Mouse (Mus musculus) layer of hippocampus, postnatal 25 days (tissue): ENCODE data around the gene Haghl. TPM values are rescaled to one million over a fixed set of nuclear protein-coding genes. Genes with fewer than 3 reads are reported as not detected.
A peak's percentile ranks its signal among the peaks of the same experiment; 100 is the strongest.

Experiments used
- DNase-seq, 2 experiments: peaks; one replicate each; pipeline ENCODE4 v3.0.0; 2022; ENCODE audit warnings: mixed read lengths in 2 of 2, low spot score in 1 of 2; ENCODE audit errors: extremely low spot score in 1 of 2
- total RNA-seq, 2 experiments: library from RNA; stranded (reverse); gene quantifications; 2 replicates each; pipeline ENCODE4 v1.2.3; 2021

Haghl gene
- total RNA-seq = 100 to 1,000 TPM; 112 to 126 TPM

DNA sequence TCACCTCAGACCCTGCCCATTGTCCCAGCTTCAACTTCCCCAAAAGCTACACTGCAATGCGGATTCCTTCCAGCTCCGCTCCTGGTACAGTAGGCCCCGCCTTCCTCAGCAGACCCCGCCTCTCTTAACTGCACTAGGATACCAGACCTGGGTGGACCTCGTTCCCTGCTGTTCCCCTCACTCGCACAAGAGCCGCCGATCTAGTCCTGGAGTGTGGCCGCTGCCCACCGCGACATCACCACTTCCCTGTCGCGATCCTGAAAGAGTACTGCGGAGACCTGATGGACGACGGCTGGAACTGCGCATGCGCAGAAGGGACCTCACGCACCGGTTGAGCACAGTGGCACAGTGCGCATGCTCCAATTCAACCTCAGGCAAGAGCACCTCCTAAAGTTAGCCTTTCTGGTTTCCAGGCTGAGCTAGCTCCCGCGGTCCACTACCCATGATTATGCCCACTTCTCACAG, at the start of gene Haghl:
Gene Haghl, minus strand, starts transcription at position 393 of the 465 bp plus-strand sequence.
- peak; percentile 96 to 97 for DNase-seq

DNA sequence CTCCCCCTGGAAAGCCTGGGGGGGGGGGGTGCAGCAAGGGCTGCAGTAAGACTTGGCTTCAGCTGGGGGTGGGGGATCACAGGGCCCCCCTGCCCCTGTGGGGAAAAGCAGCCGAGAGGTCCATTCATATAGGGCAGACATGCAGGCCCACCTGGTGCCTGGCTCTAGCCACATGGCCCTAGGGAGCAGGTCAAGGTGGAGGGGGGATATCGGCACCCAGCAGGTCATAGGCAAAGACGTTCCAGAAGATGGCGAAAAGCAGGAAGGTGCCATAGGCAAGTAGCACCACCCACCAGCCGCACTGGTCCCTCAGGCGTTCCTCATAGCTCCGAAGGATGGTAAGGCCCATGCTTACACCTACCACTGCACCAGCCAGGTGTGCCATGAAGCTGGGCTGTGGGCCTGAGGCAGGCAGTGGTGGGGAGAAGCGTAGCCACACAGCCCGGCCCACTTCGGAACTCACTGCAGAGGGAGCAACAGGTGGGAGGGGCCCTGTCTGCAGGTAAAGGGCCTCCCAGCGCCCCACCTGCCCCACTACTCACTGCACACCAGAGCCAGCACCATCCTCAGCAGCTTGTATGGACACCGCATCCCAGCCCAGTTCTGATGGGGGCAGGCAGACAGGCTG, 49.2 kb upstream of the Haghl start:
- no peak for DNase-seq

DNA sequence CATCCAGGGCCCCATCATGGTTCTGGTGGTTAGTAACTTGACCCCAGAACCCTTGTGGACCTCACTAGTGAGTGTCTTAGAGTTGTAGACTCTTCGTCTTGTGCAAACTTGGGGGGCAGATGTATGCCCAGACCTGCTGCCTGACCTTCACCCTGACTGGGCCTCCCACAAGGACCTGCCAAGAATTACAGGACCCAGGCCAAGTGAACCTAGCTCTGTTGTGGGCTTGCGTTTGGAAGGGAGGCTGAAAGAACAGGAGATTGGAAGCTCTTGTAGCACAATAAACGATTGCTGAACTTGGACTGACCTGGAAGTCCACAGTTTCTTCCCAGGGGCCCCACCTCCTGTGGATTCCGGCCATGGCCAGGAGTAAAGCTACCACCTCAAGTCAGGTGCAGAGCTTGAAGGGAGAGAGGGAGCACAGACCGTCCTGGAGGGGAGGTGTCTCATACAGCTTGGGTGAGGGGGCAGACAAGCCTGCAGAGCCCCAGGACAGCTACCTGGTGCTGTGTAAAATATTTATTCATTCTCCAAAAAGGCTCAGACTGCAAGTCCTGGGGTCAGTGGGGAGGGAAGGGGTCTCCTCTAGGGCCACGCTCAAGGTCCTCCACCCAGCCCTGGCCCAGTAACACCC, 48.6 kb upstream of the Haghl start:
- DNase-seq = no peak

DNA sequence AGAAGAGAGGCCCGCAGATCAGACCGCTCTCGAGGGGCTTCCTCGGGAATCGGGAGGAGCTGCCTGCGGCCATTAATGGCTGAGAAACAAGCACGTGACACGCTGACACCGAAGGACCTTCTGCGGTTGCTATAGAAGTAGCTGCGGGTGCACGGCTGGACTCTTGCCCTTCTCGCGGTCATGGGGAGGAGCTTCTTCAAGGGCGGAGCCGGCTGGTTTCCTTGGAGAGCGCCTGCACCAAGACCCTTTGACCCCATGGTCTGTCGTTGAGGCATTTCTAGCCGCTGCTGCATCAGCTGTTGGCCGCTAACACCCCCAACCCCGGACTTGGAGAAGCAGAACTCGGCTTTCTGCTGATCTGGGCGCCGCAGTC, 47.8 kb upstream of the Haghl start, which contains the start of gene Stub1:
Gene Stub1, minus strand, starts transcription at position 114 of the 373 bp plus-strand sequence.
- peak in 1 of 2 experiments; percentile 70 for DNase-seq

DNA sequence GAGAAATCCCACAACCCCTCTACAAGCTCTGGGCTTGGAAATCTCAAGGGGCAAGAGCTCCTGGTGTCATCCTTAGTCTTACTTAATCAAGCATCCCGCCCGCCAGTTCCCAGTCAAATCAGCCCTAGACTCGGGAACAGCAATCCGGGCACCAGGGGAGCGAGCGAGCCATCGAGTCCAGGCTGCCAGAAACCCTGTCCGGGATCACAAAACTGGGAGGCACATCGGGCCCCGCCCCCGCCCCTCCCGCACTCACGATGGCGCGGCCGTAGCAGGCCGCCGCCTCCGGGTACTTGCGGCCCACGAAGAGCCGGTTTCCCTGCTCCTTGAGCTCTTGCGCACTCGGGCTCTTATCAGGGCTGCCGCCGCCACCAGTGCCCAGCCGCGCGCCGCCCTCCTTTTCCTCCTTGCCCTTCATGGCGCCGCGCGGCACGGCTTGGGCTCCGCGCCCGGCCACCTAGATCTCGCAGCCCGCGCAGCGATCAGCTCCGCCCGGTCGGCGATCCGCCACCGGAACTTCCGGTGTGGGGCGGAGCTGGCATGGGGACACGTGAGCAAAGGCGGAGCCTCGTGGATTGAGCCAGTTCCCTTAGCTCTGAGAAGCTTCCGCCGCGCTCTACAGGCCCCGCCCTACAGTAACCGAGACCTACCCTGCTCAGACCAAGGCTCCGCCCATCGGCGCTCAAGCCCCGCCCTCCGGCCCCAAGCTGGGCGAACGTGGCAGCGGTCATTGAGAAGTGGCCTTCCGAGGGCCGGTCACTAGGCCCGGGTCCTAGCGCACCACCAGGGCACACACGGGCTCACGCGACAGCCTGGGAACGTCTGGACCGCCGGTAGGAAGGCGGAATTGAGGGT, 47.2 kb upstream of the Haghl start:
- DNase-seq = peak; percentile 93 to 95

DNA sequence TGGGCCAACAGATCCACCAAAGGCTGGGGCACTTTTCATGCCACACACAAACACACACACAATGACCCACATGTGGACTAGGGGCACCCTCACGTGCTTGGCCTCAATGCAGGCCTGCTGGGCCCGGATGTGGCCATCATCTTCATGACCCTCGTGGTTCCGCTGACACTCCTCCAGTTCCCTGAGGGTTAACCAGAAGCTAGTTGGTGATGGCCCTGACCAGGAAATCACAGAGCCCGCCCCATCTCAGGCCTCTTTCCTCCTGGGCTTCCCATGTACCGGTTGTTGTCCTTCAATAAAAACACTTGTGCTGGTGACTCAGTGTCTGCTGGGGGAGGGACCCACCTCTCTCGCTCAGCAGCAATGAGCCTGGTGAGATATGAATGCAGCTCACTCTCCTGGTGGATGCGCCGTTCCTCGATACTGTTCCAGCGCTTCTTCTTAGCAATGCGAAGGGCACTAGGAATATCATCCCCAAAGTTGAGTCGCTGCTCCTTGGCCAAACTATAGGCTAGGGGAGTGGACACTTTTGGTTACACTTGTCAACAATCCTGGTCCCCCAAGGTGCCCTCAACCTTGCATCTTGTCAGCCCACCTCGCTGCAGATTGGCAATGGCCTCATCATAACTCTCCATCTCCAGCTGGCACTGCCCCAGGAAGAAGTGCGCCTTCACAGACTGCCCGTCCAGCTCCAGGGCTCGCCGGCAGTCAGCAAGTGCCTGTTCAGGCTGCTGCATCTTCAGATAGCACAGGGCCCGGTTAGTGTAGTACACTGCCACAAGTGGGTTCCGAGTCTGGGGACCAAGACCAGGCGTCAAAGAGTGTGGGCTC, 46.2 kb upstream of the Haghl start:
- DNase-seq = no peak

DNA sequence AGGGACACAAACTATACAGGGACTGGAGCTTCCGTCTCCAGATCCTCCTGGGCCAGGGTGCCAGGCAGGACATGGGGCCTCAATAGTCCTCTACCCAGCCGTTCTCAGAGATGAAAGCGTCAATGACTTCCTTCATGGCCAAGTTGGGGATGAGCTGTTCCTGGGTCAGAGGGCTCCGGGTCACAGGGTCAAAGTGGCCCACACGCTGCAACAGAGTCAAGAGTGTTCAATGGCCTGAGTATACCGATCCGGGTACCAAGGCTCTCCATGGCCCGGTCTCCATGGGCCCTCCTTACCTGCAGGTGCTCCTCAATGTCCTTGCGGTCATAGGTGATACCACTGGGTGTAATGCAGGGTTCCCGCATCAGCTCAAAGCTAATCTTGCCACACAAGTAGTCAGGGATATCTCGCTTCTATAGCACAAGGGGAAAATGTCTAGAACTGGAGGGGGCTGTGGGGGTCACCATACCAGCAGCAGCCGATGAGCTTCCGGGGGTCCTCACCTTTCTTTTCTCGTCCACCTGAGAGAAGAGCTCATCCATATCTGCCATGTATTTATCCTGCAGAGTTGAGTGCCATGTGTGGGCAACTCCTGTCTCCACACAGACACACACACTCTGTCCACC, 45.4 kb upstream of the Haghl start:
- DNase-seq = no peak

DNA sequence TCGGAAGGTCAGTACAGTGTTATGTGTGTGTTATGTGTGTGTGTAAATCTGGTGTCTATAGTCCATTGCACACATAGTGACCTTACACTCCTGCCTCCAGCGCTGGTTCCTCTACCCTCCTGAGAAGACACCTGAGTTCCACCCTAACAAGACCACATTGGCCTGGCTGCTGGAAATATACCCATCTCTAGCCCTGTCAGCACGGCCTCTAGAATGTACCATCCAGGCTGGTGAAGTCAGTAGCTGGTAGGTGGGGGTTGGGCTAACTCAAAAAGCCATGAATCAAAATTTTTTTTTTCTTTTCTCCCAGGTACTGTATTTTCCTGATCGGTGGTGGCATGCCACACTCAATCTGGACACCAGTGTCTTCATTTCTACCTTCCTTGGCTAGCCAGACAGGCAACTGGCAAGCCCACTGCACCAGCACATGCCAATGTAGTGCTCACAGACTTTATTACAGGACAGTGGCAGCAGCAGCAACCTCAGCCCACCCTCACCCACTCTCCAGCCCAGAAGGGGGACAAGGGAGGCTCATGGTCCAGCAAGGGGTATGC, 44.8 kb upstream of the Haghl start:
- DNase-seq = no peak

DNA sequence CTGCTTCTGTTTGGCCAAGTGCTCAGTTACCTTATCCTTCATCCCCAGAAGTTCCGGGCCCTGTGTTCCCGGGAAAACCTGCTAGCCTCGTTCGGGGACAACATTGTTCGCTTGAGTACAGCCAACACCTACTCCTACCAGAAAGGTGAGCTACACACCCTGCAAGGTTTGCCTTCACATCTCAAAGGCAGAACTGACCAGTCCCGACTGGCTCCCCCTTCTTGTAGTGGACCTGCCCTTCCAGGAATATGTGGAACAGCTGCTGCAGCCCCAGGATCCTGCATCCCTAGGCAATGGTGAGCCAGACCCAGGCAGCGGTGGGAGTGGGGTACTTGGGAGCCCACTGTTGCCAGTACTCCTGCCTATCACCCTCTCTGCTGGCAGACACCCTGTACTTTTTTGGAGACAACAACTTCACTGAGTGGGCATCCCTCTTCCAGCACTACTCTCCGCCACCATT, 44.1 kb upstream of the Haghl start:
- no peak for DNase-seq

DNA sequence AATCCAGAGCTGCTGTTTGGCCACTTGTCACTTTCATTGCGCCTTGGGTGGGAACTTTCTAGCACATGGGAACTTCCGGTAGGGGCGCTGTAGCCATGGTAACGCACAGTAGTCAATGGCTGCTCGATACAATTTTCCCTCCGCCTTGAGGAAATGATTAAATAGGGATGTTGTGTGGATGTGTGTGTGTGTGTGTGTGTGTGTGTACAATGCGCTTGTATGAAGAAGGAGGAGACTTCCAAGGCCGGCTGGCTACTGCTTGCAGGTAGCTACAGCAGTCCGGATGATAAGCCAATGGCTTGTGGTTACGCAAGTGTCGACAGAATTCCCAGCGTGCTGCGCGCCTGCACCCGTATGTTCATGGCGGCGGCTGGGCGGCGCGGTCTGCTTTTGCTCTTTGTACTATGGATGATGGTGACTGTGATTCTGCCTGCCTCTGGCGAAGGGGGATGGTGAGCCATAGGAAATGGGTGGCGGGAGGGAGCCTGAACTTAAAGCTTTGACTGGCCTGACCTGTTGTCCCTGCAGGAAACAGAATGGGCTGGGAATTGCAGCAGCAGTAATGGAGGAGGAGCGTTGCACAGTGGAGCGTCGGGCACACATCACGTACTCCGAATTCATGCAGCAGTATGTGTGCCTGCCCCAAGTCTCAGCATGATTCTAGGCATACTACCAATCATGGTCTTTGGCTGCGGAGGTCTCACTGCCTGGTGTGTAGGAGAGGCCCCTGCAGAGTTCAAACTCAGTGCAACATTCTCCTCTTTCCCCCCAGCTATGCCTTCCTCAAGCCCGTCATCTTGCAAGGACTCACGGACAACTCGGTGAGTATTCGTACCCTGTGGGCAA, 43.5 kb upstream of the Haghl start, which contains the start of gene Jmjd8:
Gene Jmjd8, plus strand, starts transcription at position 156 of the 846 bp plus-strand sequence.
- peak; percentile 70 to 76 for DNase-seq

DNA sequence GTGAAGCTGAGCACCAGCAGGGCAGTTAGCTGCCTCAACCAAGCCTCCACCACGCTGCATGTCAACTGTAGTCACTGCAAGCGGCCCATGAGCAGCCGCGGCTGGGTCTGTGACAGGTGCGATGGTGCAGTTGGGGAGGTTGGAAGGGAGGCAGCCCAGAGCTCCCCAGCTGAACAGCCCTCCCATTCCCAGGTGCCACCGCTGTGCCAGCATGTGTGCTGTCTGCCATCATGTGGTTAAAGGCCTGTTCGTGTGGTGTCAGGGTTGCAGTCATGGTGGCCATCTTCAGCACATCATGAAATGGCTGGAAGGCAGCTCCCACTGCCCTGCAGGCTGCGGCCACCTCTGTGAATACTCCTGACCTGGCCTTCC, 42.7 kb upstream of the Haghl start:
- no peak for DNase-seq

DNA sequence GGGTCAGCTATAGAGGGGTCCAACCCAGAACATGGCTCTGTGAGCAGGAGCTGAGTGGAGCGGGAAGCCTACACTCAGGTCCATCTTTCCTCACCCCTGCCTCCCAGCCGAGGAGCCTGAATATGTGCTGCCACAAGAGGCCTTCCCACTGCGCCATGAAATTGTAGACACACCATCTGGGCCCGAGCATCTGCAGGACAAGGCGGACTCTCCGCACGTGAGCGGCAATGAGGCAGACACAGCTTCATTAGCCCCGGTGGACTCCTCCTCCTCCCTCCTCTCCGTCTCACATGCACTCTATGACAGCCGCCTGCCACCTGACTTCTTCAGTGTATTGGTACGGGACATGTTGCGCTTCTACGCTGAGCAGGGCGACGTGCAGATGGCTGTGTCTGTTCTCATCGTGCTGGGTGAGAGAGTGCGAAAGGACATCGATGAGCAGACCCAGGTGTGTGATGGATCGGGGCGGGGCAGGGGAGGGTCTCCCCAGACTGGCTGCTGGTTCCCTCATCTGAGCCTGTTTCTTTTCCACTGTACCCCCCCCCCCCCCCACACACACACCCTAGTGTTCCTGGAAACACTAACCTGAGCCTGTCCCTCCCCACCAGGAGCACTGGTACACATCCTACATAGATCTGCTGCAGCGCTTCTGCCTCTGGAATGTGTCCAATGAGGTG, 42.2 kb upstream of the Haghl start:
- no peak for DNase-seq

DNA sequence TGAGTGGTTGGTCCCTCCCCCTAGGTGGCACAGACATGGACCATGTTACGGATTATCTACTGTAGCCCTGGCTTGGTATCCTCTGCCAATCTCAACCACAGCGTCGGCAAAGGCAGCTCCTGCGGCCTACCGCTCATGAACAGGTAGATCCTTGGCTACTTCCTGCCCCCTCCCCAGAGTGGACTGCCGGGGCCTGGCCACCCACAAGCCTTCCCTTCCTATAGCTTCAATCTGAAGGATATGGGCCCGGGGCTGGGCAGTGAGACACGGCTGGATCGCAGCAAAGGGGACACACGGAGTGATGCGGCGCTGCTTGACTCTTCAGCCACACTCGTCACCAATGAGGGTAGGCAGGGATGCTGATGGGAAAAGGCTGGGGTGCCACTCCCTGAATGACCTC, 41.5 kb upstream of the Haghl start:
- no peak for DNase-seq

DNA sequence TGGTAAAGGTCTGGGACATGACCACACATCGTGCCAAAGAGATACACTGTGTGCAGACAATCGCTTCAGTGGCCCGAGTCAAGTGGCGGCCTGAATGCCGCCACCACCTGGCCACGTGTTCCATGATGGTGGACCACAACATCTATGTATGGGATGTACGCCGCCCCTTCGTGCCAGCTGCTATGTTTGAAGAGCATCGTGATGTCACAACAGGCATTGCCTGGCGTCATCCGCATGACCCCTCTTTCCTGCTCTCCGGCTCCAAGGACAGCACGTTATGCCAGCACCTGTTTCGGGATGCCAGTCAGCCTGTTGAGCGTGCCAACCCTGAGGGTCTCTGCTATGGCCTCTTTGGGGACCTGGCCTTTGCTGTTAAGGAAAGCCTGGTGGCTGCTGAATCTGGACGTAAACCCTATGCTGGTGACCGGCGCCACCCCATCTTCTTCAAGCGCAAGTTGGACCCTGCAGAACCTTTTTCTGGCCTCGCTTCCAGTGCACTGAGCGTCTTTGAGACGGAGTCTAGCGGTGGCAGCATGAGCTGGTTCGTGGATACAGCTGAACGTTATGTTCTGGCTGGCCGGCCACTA, 40.6 kb upstream of the Haghl start:
- DNase-seq = no peak

DNA sequence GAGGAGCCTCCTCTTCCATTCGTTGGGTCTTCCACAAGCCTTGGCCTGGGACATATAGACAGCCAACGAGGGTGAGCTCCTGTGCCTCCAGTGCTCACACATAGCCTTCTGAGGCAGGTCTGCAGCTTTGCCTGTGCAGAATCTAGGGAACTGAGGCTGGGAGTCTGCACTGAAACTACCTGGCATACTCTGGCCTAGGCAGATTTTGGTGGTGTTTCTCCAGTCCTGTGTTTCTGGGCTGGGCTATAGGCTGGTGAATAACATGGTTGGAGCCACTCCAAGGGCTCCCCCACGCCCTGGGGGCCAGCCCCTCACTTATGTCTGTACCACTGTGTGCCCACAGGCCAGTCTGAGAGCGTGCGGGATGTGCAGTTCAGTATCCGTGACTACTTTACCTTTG, 39.8 kb upstream of the Haghl start:
- DNase-seq = no peak

DNA sequence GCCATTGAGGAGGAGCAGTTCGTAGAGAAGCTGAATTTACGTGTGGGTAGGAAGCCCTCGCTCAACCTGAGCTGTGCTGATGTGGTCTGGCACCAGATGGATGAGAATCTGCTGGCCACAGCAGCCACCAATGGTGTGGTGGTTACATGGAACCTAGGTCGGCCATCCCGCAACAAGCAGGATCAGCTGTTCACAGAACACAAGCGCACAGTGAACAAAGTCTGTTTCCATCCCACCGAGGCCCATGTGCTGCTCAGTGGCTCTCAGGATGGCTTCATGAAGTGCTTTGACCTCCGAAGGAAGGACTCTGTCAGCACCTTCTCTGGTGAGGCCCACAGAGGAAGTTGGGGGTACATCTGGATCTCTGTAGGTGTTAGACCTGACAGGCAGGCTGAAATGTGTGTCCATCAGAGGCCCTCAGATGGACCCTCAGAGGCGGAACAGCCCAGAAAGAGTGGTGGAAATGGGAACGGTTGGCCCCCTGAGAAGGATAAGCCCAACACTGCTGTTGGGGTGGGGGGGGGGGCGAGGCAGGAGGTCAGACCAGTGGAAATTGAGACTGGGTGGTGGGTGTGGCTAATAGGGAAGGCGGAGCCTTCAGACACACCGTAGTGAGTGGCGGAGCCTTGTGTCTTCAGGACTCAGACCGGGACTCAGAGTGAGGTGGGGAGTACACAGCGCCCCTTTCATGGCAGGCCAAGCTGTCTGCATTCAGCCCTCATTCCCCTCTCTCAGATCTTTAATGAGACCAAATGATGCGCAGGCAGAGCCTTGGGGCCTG, 39.1 kb upstream of the Haghl start:
- DNase-seq = no peak

DNA sequence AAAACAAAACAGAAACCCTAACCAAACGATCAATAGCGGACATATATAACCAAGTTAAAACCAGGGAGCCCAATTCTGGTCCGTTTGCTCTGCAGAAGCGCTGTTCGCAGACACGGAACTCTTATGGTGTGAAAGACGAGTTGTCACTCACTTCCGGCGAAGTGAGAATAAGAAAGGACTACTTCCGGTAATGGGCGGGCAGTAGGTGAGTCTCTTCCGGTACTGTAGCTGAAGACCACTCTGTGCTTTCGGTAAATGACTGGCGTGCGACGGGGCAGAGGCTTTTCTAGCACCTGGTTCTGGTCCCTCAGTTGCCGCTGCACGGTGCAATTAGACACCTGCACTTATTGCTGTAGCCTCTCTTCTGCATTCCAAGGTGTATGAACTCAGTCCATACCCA, 38.0 kb upstream of the Haghl start, which contains the start of gene Wdr24:
Gene Wdr24, plus strand, starts transcription at position 176 of the 400 bp plus-strand sequence.
- DNase-seq = peak in 1 of 2 experiments; percentile 68
